Mouse (Mus musculus) lung, adult 2 months (tissue): Measurements from ENCODE around the gene Phkb.

Experiments
- CTCF ChIP-seq: fragments of 200-500 bp; IDR thresholded peaks from 2 replicates; pipeline ENCODE4 v1.5.1; 2011; ENCODE audit warnings: mild to moderate bottlenecking, low read length, control low read depth; ENCODE audit not compliant: insufficient read depth
- POLR2A ChIP-seq: fragments of 200-500 bp; IDR thresholded peaks from 2 replicates; pipeline ENCODE4 v1.6.1; 2011; ENCODE audit warnings: low read depth, mild to moderate bottlenecking, control low read depth, low read length, borderline replicate concordance; ENCODE audit errors: extremely low read depth

DNA sequence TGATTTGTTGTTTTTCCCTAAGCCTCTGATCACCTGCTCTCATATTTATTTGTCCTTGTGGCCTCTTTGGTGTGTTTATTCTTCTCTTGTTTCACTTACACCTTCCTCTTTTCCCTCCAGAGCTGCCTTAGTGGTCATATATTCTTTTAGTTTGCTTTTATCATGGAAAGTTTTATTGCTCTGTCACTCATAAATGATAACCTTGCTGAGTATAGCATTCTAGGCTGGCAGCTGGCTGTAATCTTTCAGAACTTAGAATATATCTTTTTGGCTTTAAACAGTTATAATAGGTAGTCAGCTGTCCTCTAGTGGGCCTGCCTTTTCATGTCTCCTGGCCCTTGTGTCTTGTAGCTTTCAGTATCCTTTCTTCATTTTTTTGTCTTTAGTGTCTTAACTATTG is 5.1 kb downstream of the Phkb start:
- no peak for TF ChIP-seq POLR2A
- TF ChIP-seq CTCF, result no peak
